Mouse (Mus musculus) C2C12 (cell line): ENCODE measurements around the gene Ppp4r1.

Source experiments
- CEBPB ChIP-seq: IDR thresholded peaks from one replicate; pipeline ENCODE4 v1.6.1; 2011; ENCODE audit warnings: low read depth, mild to moderate bottlenecking, control low read depth, moderate library complexity
- CTCF ChIP-seq: IDR thresholded peaks from one replicate; pipeline ENCODE4 v1.5.1; 2011; ENCODE audit not compliant: control insufficient read depth, insufficient read depth, insufficient read length
- FOSL1 ChIP-seq: IDR thresholded peaks from one replicate; pipeline ENCODE4 v1.8.0; 2011; ENCODE audit warnings: mild to moderate bottlenecking, low read length; ENCODE audit not compliant: poor library complexity, insufficient read depth, severe bottlenecking
- MAX ChIP-seq: IDR thresholded peaks from one replicate; pipeline ENCODE4 v1.6.1; 2011; ENCODE audit warnings: mild to moderate bottlenecking, control low read depth
- MYOD1 ChIP-seq: IDR thresholded peaks from one replicate; pipeline ENCODE4 v1.6.1; 2011; ENCODE audit warnings: low read depth; ENCODE audit not compliant: control insufficient read depth, insufficient read length
- MYOG ChIP-seq: IDR thresholded peaks from one replicate; pipeline ENCODE4 v1.6.1; 2011; ENCODE audit not compliant: control insufficient read depth, insufficient read length; ENCODE audit errors: extremely low read depth
- USF1 ChIP-seq: IDR thresholded peaks from one replicate; pipeline ENCODE4 v1.6.1; 2011; ENCODE audit warnings: low read depth, mild to moderate bottlenecking, control low read depth, moderate library complexity

- TF ChIP-seq USF1 = no peak
- TF ChIP-seq CTCF = no peak
- no peak for TF ChIP-seq CEBPB
- no peak for TF ChIP-seq MAX
- no peak for TF ChIP-seq FOSL1
- TF ChIP-seq MYOD1 = no peak
- no peak for TF ChIP-seq MYOG
These were observed 19.7 kb downstream of the Ppp4r1 start for GRCm38 (mm10) chr17:65802026-65802425.
